Mouse (Mus musculus) heart, embryonic 15.5 days (tissue): Measurements from ENCODE around the gene Tiam1. TPM values are rescaled to one million over a fixed set of nuclear protein-coding genes. Genes with fewer than 3 reads are reported as not detected.

Experiments
- ATAC-seq: fragments of 200-750 bp; cut with Nextera tagmentation; replicated peaks from 2 replicates; pipeline ENCODE4 v1.8.0; 2017; ENCODE audit warnings: low read depth, moderate TSS enrichment; ENCODE audit not compliant: insufficient number of reproducible peaks, insufficient read depth, low FRiP score
- H3K27ac ChIP-seq: fragments of 300-500 bp; sonication (generic); 2 replicates; pipeline ENCODE4 v1.5.1; 2015; ENCODE audit warnings: mild to moderate bottlenecking, inconsistent platforms
- H3K27me3 ChIP-seq: fragments of 300-500 bp; sonication (generic); 2 replicates; pipeline ENCODE4 v1.6.1; 2015; ENCODE audit warnings: inconsistent platforms
- H3K36me3 ChIP-seq: fragments of 300-500 bp; sonication (generic); 2 replicates; pipeline ENCODE4 v1.6.1; 2015; ENCODE audit warnings: mild to moderate bottlenecking, inconsistent platforms
- H3K4me1 ChIP-seq: fragments of 300-500 bp; sonication (generic); replicated peaks from 2 replicates; pipeline ENCODE4 v1.6.1; 2015; ENCODE audit warnings: inconsistent platforms
- H3K4me2 ChIP-seq: fragments of 300-500 bp; sonication (generic); 2 replicates; pipeline ENCODE4 v1.6.1; 2015; ENCODE audit warnings: inconsistent platforms, mild to moderate bottlenecking, moderate library complexity
- H3K4me3 ChIP-seq: fragments of 300-500 bp; sonication (generic); 2 replicates; pipeline ENCODE4 v1.5.1; 2015; ENCODE audit warnings: mild to moderate bottlenecking, inconsistent platforms
- H3K9ac ChIP-seq: fragments of 300-500 bp; sonication (generic); 2 replicates; pipeline ENCODE4 v1.6.1; 2015; ENCODE audit warnings: mild to moderate bottlenecking, inconsistent platforms
- H3K9me3 ChIP-seq: fragments of 300-500 bp; sonication (generic); replicated peaks from 2 replicates; pipeline ENCODE4 v1.6.1; 2016; ENCODE audit warnings: inconsistent platforms
- WGBS: fragments of 180-500 bp; shearing (Covaris S2); methylation state at CpG from one replicate; pipeline ENCODE4 v1.1.7; 2015; ENCODE audit warnings: mixed read lengths; 5-methylcytosine and 5-hydroxymethylcytosine counted together
- polyA plus RNA-seq: library from polyadenylated mRNA; unstranded; fragments of >200 nt; fragmentation: Nextera tagmentation; extraction: Ambion mirVana; gene quantifications from 2 replicates; pipeline ENCODE4 v1.2.1, GENCODE M21; 2015

Tiam1 gene
- polyA plus RNA-seq, 1 experiment from 2014 or later = 7.6 TPM

GRCm38 (mm10) chr16:90143416-90143759 lies 181 bp downstream of the Tiam1 start:
- WGBS = 0% methylated on average over 21 of the region's 21 CpGs
- peaks cover 23% of the 10 kb centered on the region for H3K4me1 ChIP-seq
- no peaks in the 10 kb centered on the region for H3K36me3 ChIP-seq
- peak overlapping the region; percentile 72 for H3K27ac ChIP-seq
- peak overlapping the region; percentile 98 for H3K4me2 ChIP-seq
- H3K27me3 ChIP-seq = no peaks in the 10 kb centered on the region
- ATAC-seq = no peak; the same call in 1 of the 2 replicates
- no peaks in the 10 kb centered on the region for H3K9me3 ChIP-seq
- H3K4me3 ChIP-seq = peak overlapping the region; percentile 68
- H3K9ac ChIP-seq = peak overlapping the region; percentile 78

DNA sequence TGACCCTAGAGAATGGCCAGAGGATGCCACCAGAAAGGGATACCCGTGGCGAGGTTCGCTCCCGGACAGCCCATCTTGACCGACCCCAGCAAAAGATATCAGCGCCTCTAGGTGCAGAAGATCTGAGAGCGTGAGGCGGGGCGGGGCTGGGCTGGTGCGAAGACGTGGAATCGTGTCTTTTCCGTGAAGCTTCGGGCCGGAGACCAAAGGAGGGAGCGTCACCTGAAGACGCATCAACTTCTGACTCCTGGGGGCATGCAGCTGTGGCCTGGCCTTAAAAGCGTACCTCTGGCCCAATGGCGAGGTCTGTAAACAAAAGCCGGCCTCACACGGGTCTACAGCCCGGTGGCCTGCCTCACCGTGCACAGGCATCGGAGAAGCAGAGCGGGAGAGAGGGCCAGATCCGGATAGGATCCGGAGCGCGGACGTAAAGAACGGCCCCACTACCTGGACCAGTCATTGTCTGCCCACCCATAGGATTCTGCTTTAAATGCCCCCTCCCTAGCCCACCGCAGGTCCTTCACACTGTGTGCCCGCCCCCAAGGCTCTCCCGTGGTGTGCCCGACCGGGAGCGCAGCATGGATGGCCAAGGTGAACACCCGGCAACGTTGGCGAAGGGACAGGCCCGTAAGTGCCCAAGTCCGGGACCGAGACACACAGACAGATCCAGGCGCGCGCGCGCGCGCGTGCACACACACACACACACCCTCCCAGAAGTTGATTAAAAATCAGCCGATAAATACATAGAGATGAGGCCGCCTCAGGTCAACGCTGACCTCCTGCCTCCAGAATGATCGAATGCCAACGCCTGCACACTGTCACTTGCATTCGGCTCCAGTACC lies 774 bp downstream of the Tiam1 start:
- Histone ChIP-seq H3K4me1 (peaks cover 27% of the 10 kb centered on the region), H3K27ac (peak overlapping the region; percentile 72), H3K9me3 (no peaks in the 10 kb centered on the region), H3K27me3 (no peaks in the 10 kb centered on the region), H3K9ac (peak overlapping the region; percentile 78), H3K36me3 (no peaks in the 10 kb centered on the region), H3K4me3 (peak overlapping the region; percentile 68), H3K4me2 (peak overlapping the region; percentile 98)
- under 1% methylated on average over 57 of the region's 57 CpGs for WGBS
- no peak for ATAC-seq

- peak overlapping the region; percentile 78 for H3K9ac ChIP-seq
- no peak for ATAC-seq
- H3K36me3 ChIP-seq = no peaks in the 10 kb centered on the region
- H3K4me3 ChIP-seq = peak overlapping the region; percentile 68
- no peak overlapping the region for H3K27ac ChIP-seq
- peak overlapping the region; percentile 98 for H3K4me2 ChIP-seq
- no peaks in the 10 kb centered on the region for H3K9me3 ChIP-seq
- H3K27me3 ChIP-seq = no peaks in the 10 kb centered on the region
- H3K4me1 ChIP-seq = peaks cover 27% of the 10 kb centered on the region
- WGBS = 2% methylated on average over 20 of the region's 20 CpGs
These were observed 1.4 kb downstream of the Tiam1 start for GRCm38 (mm10) chr16:90142247-90142573.

- Histone ChIP-seq H3K27me3 (no peaks in the 10 kb centered on the region), H3K4me2 (peak overlapping the region; percentile 98), H3K4me1 (peaks cover 27% of the 10 kb centered on the region), H3K36me3 (no peaks in the 10 kb centered on the region), H3K4me3 (peak overlapping the region; percentile 68; the same call in 1 of the 2 replicates), H3K9ac (no peak overlapping the region), H3K27ac (no peak overlapping the region), H3K9me3 (no peaks in the 10 kb centered on the region)
- no peak for ATAC-seq
- 51% methylated on average over 9 of the region's 9 CpGs for WGBS
These were observed 2.0 kb downstream of the Tiam1 start for GRCm38 (mm10) chr16:90141556-90141955.

DNA sequence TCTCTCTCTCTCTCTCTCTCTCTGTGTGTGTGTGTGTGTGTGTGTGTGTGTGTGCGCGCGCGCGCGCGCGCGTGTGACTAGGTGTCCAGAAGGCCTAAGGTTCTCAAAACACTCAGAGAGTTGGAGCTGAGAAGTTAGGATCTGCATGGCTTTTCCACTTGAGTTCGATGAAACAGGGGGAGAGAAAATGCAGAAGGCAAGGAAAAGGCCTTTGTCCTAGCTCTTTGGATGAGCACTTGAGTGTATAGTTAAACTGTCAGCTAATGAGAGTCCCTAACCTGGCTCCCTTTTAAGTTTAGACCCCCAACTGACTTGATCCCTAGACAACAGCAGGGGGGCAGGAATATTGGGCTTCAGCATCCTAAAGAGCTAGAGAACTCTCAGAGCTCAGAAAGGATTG lies 3.0 kb downstream of the Tiam1 start:
- Histone ChIP-seq H3K9ac (no peak overlapping the region), H3K4me3 (no peak overlapping the region), H3K36me3 (no peaks in the 10 kb centered on the region), H3K27me3 (no peaks in the 10 kb centered on the region), H3K4me1 (peaks cover 27% of the 10 kb centered on the region), H3K27ac (no peak overlapping the region), H3K4me2 (no peak overlapping the region), H3K9me3 (no peaks in the 10 kb centered on the region)
- WGBS = 88% methylated on average over 10 of the region's 10 CpGs
- no peak for ATAC-seq

DNA sequence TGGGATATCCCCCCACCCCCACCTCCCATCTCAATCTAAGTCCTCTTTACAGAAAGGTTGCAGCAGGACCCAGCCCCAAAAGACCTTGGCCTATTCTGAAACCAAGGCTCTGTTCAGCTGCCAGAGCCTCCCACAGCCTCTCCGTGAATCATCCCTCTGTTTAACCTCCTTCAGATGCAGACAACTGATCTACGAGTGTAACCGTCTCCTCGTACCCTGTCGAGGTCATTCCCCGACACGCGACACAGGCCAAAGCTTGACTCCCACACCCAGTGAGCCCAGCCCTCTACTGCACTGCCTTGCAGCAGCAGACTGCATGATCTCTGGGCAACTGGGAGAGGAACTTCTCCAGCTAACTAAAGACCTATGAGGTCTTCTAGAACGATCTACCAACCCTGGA lies 3.9 kb downstream of the Tiam1 start:
- no peak overlapping the region for H3K9ac ChIP-seq
- H3K4me1 ChIP-seq = peaks cover 27% of the 10 kb centered on the region
- no peak for ATAC-seq
- H3K4me3 ChIP-seq = no peak overlapping the region
- H3K36me3 ChIP-seq = no peaks in the 10 kb centered on the region
- WGBS = 43% methylated on average over 9 of the region's 9 CpGs
- H3K4me2 ChIP-seq = no peak overlapping the region
- no peaks in the 10 kb centered on the region for H3K27me3 ChIP-seq
- H3K27ac ChIP-seq = no peak overlapping the region
- no peaks in the 10 kb centered on the region for H3K9me3 ChIP-seq

DNA sequence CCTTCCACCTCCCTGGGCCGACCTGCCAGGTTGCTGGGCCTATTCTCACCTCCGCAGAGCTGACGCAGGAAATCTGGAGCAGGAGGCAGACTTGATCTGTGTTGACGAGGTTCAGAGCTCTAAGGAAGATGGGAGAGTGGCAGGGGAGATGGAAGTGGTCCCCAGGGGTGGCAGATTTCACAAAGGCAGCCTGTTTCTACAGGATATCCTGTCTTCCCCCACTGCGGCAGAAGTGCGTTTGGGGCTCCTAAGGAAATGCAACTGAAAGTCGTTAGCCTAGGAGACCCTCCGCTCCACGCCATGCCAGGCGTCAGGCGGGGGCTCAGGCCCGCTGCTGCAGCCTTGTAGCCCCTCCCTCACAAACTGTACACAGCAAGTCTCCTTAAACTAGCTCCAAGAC lies 5.4 kb downstream of the Tiam1 start:
- Histone ChIP-seq H3K27ac (no peak overlapping the region), H3K4me3 (no peak overlapping the region), H3K4me2 (0 out of 2 replicates have a peak overlapping the region, but pooled peaks have one; percentile 8), H3K36me3 (no peaks in the 10 kb centered on the region), H3K9me3 (no peaks in the 10 kb centered on the region), H3K9ac (no peak overlapping the region), H3K27me3 (no peaks in the 10 kb centered on the region), H3K4me1 (peaks cover 22% of the 10 kb centered on the region)
- ATAC-seq = no peak
- WGBS = 66% methylated on average over 12 of the region's 12 CpGs

- WGBS = 96% methylated on average over 21 of the region's 23 CpGs
- H3K4me1 ChIP-seq = peaks cover 13% of the 10 kb centered on the region
- no peak overlapping the region for H3K4me3 ChIP-seq
- no peak overlapping the region for H3K9ac ChIP-seq
- no peak overlapping the region for H3K4me2 ChIP-seq
- ATAC-seq = no peak
- H3K27ac ChIP-seq = no peak overlapping the region
- H3K36me3 ChIP-seq = no peaks in the 10 kb centered on the region
- H3K9me3 ChIP-seq = no peaks in the 10 kb centered on the region
- no peaks in the 10 kb centered on the region for H3K27me3 ChIP-seq
These were observed 6.4 kb downstream of the Tiam1 start for GRCm38 (mm10) chr16:90137175-90137574.

GRCm38 (mm10) chr16:90135580-90135979 lies 8.0 kb downstream of the Tiam1 start:
- H3K9me3 ChIP-seq = no peaks in the 10 kb centered on the region
- 90% methylated on average over 3 of the region's 3 CpGs for WGBS
- no peaks in the 10 kb centered on the region for H3K36me3 ChIP-seq
- H3K4me1 ChIP-seq = peaks cover 4% of the 10 kb centered on the region; the same call in 1 of the 2 replicates
- no peak for ATAC-seq
- no peak overlapping the region for H3K4me2 ChIP-seq
- H3K27me3 ChIP-seq = no peaks in the 10 kb centered on the region
- H3K9ac ChIP-seq = no peak overlapping the region
- no peak overlapping the region for H3K4me3 ChIP-seq
- H3K27ac ChIP-seq = no peak overlapping the region

DNA sequence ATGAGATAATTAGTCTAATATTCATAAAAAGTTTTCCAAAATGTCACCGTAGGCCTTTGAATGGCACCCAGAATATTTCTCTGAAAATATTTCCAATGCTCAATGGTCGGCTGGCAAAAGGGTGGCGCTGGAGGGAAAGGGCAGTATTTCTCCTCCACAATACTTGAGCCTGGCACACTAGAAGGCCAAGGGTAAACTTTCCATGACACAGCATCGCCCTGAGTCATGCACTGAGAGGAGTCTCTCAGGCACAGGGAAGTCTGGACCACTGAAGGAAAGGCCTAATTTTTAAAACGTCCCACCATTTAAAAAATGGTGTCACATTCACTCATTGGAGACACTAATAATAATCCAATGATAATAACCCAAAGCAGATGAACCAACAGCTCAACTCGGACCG lies 9.2 kb downstream of the Tiam1 start:
- Histone ChIP-seq H3K36me3 (no peaks in the 10 kb centered on the region), H3K4me3 (no peak overlapping the region), H3K27me3 (no peaks in the 10 kb centered on the region), H3K9me3 (no peaks in the 10 kb centered on the region), H3K9ac (no peak overlapping the region), H3K4me1 (peaks cover 4% of the 10 kb centered on the region; the same call in 1 of the 2 replicates), H3K27ac (no peak overlapping the region), H3K4me2 (no peak overlapping the region)
- no peak for ATAC-seq
- 89% methylated on average over 7 of the region's 7 CpGs for WGBS

DNA sequence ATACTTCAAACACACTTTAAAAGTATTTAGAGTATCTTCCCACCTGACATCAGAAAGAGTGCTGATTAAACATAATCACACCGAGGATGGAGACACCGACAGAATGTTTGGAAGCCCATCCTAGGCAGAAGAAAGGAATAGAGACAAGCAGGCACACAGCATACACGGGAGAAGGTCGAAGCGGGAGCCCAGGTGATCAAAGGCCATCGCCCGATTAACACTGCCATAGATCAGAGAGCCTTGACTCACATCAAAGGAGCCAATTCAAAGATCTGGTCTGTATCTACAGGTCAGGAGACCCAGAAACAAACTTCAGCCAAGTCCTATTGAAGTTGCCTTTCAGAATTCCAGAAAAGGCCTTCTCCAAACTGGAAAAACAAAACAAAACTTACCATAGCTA lies 10.8 kb downstream of the Tiam1 start:
- WGBS = 64% methylated on average over 7 of the region's 7 CpGs
- H3K9ac ChIP-seq = no peak overlapping the region
- H3K36me3 ChIP-seq = no peaks in the 10 kb centered on the region
- H3K4me3 ChIP-seq = no peak overlapping the region
- H3K4me1 ChIP-seq = peaks cover 10% of the 10 kb centered on the region
- no peaks in the 10 kb centered on the region for H3K9me3 ChIP-seq
- H3K4me2 ChIP-seq = no peak overlapping the region
- no peaks in the 10 kb centered on the region for H3K27me3 ChIP-seq
- no peak overlapping the region for H3K27ac ChIP-seq
- ATAC-seq = no peak

GRCm38 (mm10) chr16:90132331-90132730 lies 11.2 kb downstream of the Tiam1 start:
- Histone ChIP-seq H3K27me3 (no peaks in the 10 kb centered on the region), H3K27ac (no peak overlapping the region), H3K9ac (no peak overlapping the region), H3K4me1 (peaks cover 10% of the 10 kb centered on the region), H3K9me3 (no peaks in the 10 kb centered on the region), H3K36me3 (no peaks in the 10 kb centered on the region), H3K4me2 (no peak overlapping the region), H3K4me3 (no peak overlapping the region)
- ATAC-seq = no peak
- 44% methylated on average over 10 of the region's 10 CpGs for WGBS
